Mouse (Mus musculus) liver, embryonic 15.5 days (tissue): ENCODE results near the gene Tuba1c. TPM values are rescaled to one million over a fixed set of nuclear protein-coding genes. Genes with fewer than 3 reads are reported as not detected.
A peak's percentile ranks its signal among the peaks of the same experiment; 100 is the strongest.
"Not testable (repeated sequence)": the region's sequence is repeated elsewhere in the genome, so short reads cannot be mapped to it uniquely, and the experiment has no call there.

ENCODE experiments used
- ATAC-seq: fragments of 200-750 bp; cut with Nextera tagmentation; 2 replicates; pipeline ENCODE4 v1.8.0; 2017; ENCODE audit warnings: moderate number of reproducible peaks, mild to moderate bottlenecking, moderate library complexity; ENCODE audit not compliant: insufficient read depth
- H3K27ac ChIP-seq: fragments of 300-500 bp; sonication (generic); replicated peaks from 2 replicates; pipeline ENCODE4 v1.5.1; 2015; ENCODE audit warnings: mild to moderate bottlenecking, inconsistent platforms
- H3K27me3 ChIP-seq: fragments of 300-500 bp; sonication (generic); 2 replicates; pipeline ENCODE4 v1.6.1; 2015; ENCODE audit warnings: mild to moderate bottlenecking, inconsistent platforms
- H3K36me3 ChIP-seq: fragments of 300-500 bp; sonication (generic); replicated peaks from 2 replicates; pipeline ENCODE4 v1.6.1; 2015; ENCODE audit warnings: moderate library complexity, mild to moderate bottlenecking, inconsistent platforms
- H3K4me1 ChIP-seq: fragments of 300-500 bp; sonication (generic); replicated peaks from 2 replicates; pipeline ENCODE4 v1.6.1; 2015; ENCODE audit warnings: inconsistent platforms
- H3K4me2 ChIP-seq: fragments of 300-500 bp; sonication (generic); 2 replicates; pipeline ENCODE4 v1.6.1; 2015; ENCODE audit warnings: moderate library complexity, mild to moderate bottlenecking, inconsistent platforms
- H3K4me3 ChIP-seq: fragments of 300-500 bp; sonication (generic); replicated peaks from 2 replicates; pipeline ENCODE4 v1.5.1; 2015; ENCODE audit warnings: mild to moderate bottlenecking, inconsistent platforms
- H3K9ac ChIP-seq: fragments of 300-500 bp; sonication (generic); 2 replicates; pipeline ENCODE4 v1.6.1; 2015; ENCODE audit warnings: moderate library complexity, mild to moderate bottlenecking, inconsistent platforms
- H3K9me3 ChIP-seq: fragments of 300-500 bp; sonication (generic); replicated peaks from 2 replicates; pipeline ENCODE4 v1.6.1; 2016; ENCODE audit warnings: inconsistent platforms
- WGBS: fragments of 180-500 bp; shearing (Covaris S2); methylation state at CpG from one replicate; pipeline ENCODE4 v1.1.7; 2015; ENCODE audit warnings: mixed read lengths; ENCODE audit not compliant: insufficient replicate concordance; 5-methylcytosine and 5-hydroxymethylcytosine counted together
- polyA plus RNA-seq: library from polyadenylated mRNA; unstranded; fragments of >200 nt; fragmentation: Nextera tagmentation; extraction: Ambion mirVana; gene quantifications from 2 replicates; pipeline ENCODE4 v1.2.1, GENCODE M21; 2015

The Tuba1c gene
- polyA plus RNA-seq, 1 experiment from 2014 or later: 271 TPM

GRCm38 (mm10) chr15:99040920-99041856 lies 11.5 kb downstream of the Tuba1c start:
- Histone ChIP-seq H3K4me2 (no peak overlapping the region), H3K9ac (no peak overlapping the region), H3K36me3 (peaks cover 25% of the 10 kb centered on the region), H3K27me3 (peaks cover 10% of the 10 kb centered on the region; the same call in 1 of the 2 replicates), H3K4me3 (no peak overlapping the region), H3K9me3 (no peaks in the 10 kb centered on the region), H3K4me1 (peaks cover 32% of the 10 kb centered on the region), H3K27ac (no peak overlapping the region)
- WGBS: 61% methylated on average over 21 of the region's 21 CpGs
- no peak for ATAC-seq

GRCm38 (mm10) chr15:99042334-99042733 lies 12.6 kb downstream of the Tuba1c start:
- peak; percentile 32; the same call in 1 of the 2 replicates for ATAC-seq
- no peak overlapping the region for H3K4me3 ChIP-seq
- 64% methylated on average over 5 of the region's 5 CpGs for WGBS

GRCm38 (mm10) chr15:99044854-99045253 lies 15.2 kb downstream of the Tuba1c start:
- Histone ChIP-seq H3K4me3 (no peak overlapping the region), H3K27ac (no peak overlapping the region), H3K4me1 (peaks cover 29% of the 10 kb centered on the region), H3K9me3 (no peaks in the 10 kb centered on the region), H3K9ac (no peak overlapping the region), H3K36me3 (no peaks in the 10 kb centered on the region), H3K27me3 (peaks cover 23% of the 10 kb centered on the region; the same call in 1 of the 2 replicates), H3K4me2 (no peak overlapping the region)
- WGBS: 58% methylated on average over 3 of the region's 3 CpGs
- no peak for ATAC-seq

More at GRCm38 (mm10) chr15:99042334-99042733, 12.6 kb downstream of the Tuba1c start:
- Histone ChIP-seq H3K9me3 (no peaks in the 10 kb centered on the region), H3K9ac (no peak overlapping the region), H3K27ac (no peak overlapping the region), H3K4me1 (peaks cover 25% of the 10 kb centered on the region), H3K36me3 (peaks cover 18% of the 10 kb centered on the region), H3K4me2 (no peak overlapping the region), H3K27me3 (peaks cover 16% of the 10 kb centered on the region; the same call in 1 of the 2 replicates)

- not testable (repeated sequence) for H3K9me3 ChIP-seq, H3K9ac ChIP-seq, H3K36me3 ChIP-seq, H3K4me2 ChIP-seq, H3K4me3 ChIP-seq, H3K27ac ChIP-seq, ATAC-seq
- Histone ChIP-seq H3K27me3 (peaks cover 32% of the 10 kb centered on the region), H3K4me1 (peaks cover 28% of the 10 kb centered on the region)
- 69% methylated on average over 6 of the region's 6 CpGs for WGBS
Observed at GRCm38 (mm10) chr15:99045734-99046133, 16.0 kb downstream of the Tuba1c start.

- H3K36me3 ChIP-seq: no peaks in the 10 kb centered on the region
- no peak for ATAC-seq
- peaks cover 56% of the 10 kb centered on the region for H3K27me3 ChIP-seq
- no peak overlapping the region for H3K9ac ChIP-seq
- no peak overlapping the region for H3K4me2 ChIP-seq
- H3K9me3 ChIP-seq: no peaks in the 10 kb centered on the region
- peaks cover 10% of the 10 kb centered on the region for H3K4me1 ChIP-seq
- H3K4me3 ChIP-seq: no peak overlapping the region
- H3K27ac ChIP-seq: no peak overlapping the region
- WGBS: 27% methylated on average over 13 of the region's 13 CpGs
Observed at GRCm38 (mm10) chr15:99049473-99050253, 20.0 kb downstream of the Tuba1c start.

GRCm38 (mm10) chr15:99053373-99053772 lies 23.7 kb downstream of the Tuba1c start:
- Histone ChIP-seq H3K9me3 (no peaks in the 10 kb centered on the region), H3K27ac (no peak overlapping the region), H3K9ac (no peak overlapping the region), H3K4me3 (no peak overlapping the region), H3K36me3 (no peaks in the 10 kb centered on the region), H3K27me3 (peaks cover 88% of the 10 kb centered on the region), H3K4me2 (no peak overlapping the region), H3K4me1 (peaks cover 26% of the 10 kb centered on the region)
- WGBS: 30% methylated on average over 9 of the region's 9 CpGs
- no peak for ATAC-seq

- peak within 1 kb of the TSS; percentile 29 for H3K4me3 ChIP-seq
- no peaks in the 10 kb centered on the region for H3K9me3 ChIP-seq
- no peak within 1 kb of the TSS; the same call in 1 of the 2 replicates for H3K9ac ChIP-seq
- 3% methylated on average over 30 of the region's 30 CpGs for WGBS
- H3K27me3 ChIP-seq: peaks cover 96% of the 10 kb centered on the region
- H3K4me1 ChIP-seq: peaks cover 21% of the 10 kb centered on the region
- no peak within 1 kb of the TSS for H3K27ac ChIP-seq
- H3K36me3 ChIP-seq: no peaks in the 10 kb centered on the region
- ATAC-seq: no peak
- peak within 1 kb of the TSS; percentile 55 for H3K4me2 ChIP-seq
Observed at GRCm38 (mm10) chr15:99055040-99055439, 25.3 kb downstream of the Tuba1c start, which contains the start of gene Prph. Prph (plus strand) TSS chr15:99055174.

GRCm38 (mm10) chr15:99055511-99055961 lies 25.8 kb downstream of the Tuba1c start:
- ATAC-seq: peak; percentile 38
- under 1% methylated on average over 37 of the region's 37 CpGs for WGBS
- Histone ChIP-seq H3K9ac (no peak overlapping the region; the same call in 1 of the 2 replicates), H3K27ac (no peak overlapping the region), H3K9me3 (no peaks in the 10 kb centered on the region), H3K36me3 (no peaks in the 10 kb centered on the region), H3K4me2 (peak overlapping the region; percentile 55), H3K27me3 (peaks cover 96% of the 10 kb centered on the region), H3K4me3 (peak overlapping the region; percentile 29), H3K4me1 (peaks cover 16% of the 10 kb centered on the region)

- peak overlapping the region; percentile 55; the same call in 1 of the 2 replicates for H3K4me2 ChIP-seq
- H3K9ac ChIP-seq: no peak overlapping the region
- 11% methylated on average over 14 of the region's 14 CpGs for WGBS
- no peaks in the 10 kb centered on the region for H3K36me3 ChIP-seq
- no peak for ATAC-seq
- H3K4me1 ChIP-seq: peaks cover 16% of the 10 kb centered on the region
- H3K9me3 ChIP-seq: no peaks in the 10 kb centered on the region
- H3K27me3 ChIP-seq: peaks cover 94% of the 10 kb centered on the region
- no peak overlapping the region for H3K4me3 ChIP-seq
- no peak overlapping the region for H3K27ac ChIP-seq
Observed at GRCm38 (mm10) chr15:99056332-99056731, 26.6 kb downstream of the Tuba1c start.

GRCm38 (mm10) chr15:99065557-99066165 lies 36.0 kb downstream of the Tuba1c start:
- Histone ChIP-seq H3K27ac (no peak overlapping the region), H3K4me1 (no peaks in the 10 kb centered on the region), H3K27me3 (peaks cover 59% of the 10 kb centered on the region), H3K36me3 (no peaks in the 10 kb centered on the region), H3K9ac (no peak overlapping the region), H3K4me3 (no peak overlapping the region), H3K4me2 (no peak overlapping the region), H3K9me3 (no peaks in the 10 kb centered on the region)
- ATAC-seq: no peak
- WGBS: 55% methylated on average over 12 of the region's 12 CpGs
